Mouse (Mus musculus) hindbrain, embryonic 12.5 days (tissue): Measurements from ENCODE around the gene Cldn9. TPM values are rescaled to one million over a fixed set of nuclear protein-coding genes. Genes with fewer than 3 reads are reported as not detected.

Experiments used
- ATAC-seq: fragments of 200-750 bp; cut with Nextera tagmentation; 2 replicates; pipeline ENCODE4 v1.8.0; 2017; ENCODE audit warnings: moderate TSS enrichment; ENCODE audit not compliant: low FRiP score
- H3K27ac ChIP-seq: fragments of 300-500 bp; sonication (generic); 2 replicates; pipeline ENCODE4 v1.5.1; 2016; ENCODE audit warnings: mild to moderate bottlenecking
- H3K27me3 ChIP-seq: fragments of 300-500 bp; sonication (generic); 2 replicates; pipeline ENCODE4 v1.6.1; 2016; ENCODE audit warnings: mild to moderate bottlenecking
- H3K36me3 ChIP-seq: fragments of 300-500 bp; sonication (generic); 2 replicates; pipeline ENCODE4 v1.6.1; 2016; ENCODE audit warnings: mild to moderate bottlenecking
- H3K4me1 ChIP-seq: fragments of 300-500 bp; sonication (generic); 2 replicates; pipeline ENCODE4 v1.6.1; 2016
- H3K4me2 ChIP-seq: fragments of 300-500 bp; sonication (generic); replicated peaks from 2 replicates; pipeline ENCODE4 v1.6.1; 2016; ENCODE audit warnings: mild to moderate bottlenecking
- H3K4me3 ChIP-seq: fragments of 300-500 bp; sonication (generic); 2 replicates; pipeline ENCODE4 v1.5.1; 2016; ENCODE audit warnings: mild to moderate bottlenecking
- H3K9ac ChIP-seq: fragments of 300-500 bp; sonication (generic); 2 replicates; pipeline ENCODE4 v1.6.1; 2016; ENCODE audit warnings: mild to moderate bottlenecking, moderate library complexity
- H3K9me3 ChIP-seq: fragments of 300-500 bp; sonication (generic); replicated peaks from 2 replicates; pipeline ENCODE4 v1.6.1; 2016; ENCODE audit warnings: mild to moderate bottlenecking
- WGBS: fragments of 180-500 bp; shearing (Covaris S2); methylation state at CpG from one replicate; pipeline ENCODE4 v1.1.7; 2016; 5-methylcytosine and 5-hydroxymethylcytosine counted together
- polyA plus RNA-seq: library from polyadenylated mRNA; unstranded; fragments of >200 nt; fragmentation: Nextera tagmentation; extraction: Ambion mirVana; gene quantifications from 2 replicates; pipeline ENCODE4 v1.2.1, GENCODE M21; 2016

Gene Cldn9
- polyA plus RNA-seq, 1 experiment from 2014 or later: 14.6 TPM

- ATAC-seq: no peak
- H3K4me3 ChIP-seq: no peak overlapping the region
- H3K4me2 ChIP-seq: no peak overlapping the region
- H3K27ac ChIP-seq: no peak overlapping the region
- H3K27me3 ChIP-seq: peaks cover 18% of the 10 kb centered on the region
- H3K9me3 ChIP-seq: no peaks in the 10 kb centered on the region
- 45% methylated on average over 7 of the region's 7 CpGs for WGBS
- peaks cover 5% of the 10 kb centered on the region for H3K4me1 ChIP-seq
- H3K36me3 ChIP-seq: no peaks in the 10 kb centered on the region
- no peak overlapping the region for H3K9ac ChIP-seq
These were observed 20.9 kb upstream of the Cldn9 start for GRCm38 (mm10) chr17:23704741-23705140.

- ATAC-seq: no peak
- WGBS: 88% methylated on average over 9 of the region's 9 CpGs
These were observed 19.5 kb upstream of the Cldn9 start for GRCm38 (mm10) chr17:23703301-23703700.

GRCm38 (mm10) chr17:23700079-23700478 lies 16.3 kb upstream of the Cldn9 start:
- H3K27me3 ChIP-seq: peaks cover 43% of the 10 kb centered on the region
- H3K9ac ChIP-seq: peak overlapping the region; percentile 70
- H3K36me3 ChIP-seq: no peaks in the 10 kb centered on the region
- H3K27ac ChIP-seq: no peak overlapping the region
- peak overlapping the region; percentile 100 for H3K4me2 ChIP-seq
- 1% methylated on average over 28 of the region's 28 CpGs for WGBS
- H3K4me3 ChIP-seq: peak overlapping the region; percentile 76
- H3K4me1 ChIP-seq: peaks cover 9% of the 10 kb centered on the region
- H3K9me3 ChIP-seq: no peaks in the 10 kb centered on the region
- ATAC-seq: peak; percentile 96

More at GRCm38 (mm10) chr17:23703301-23703700, 19.5 kb upstream of the Cldn9 start:
- peaks cover 11% of the 10 kb centered on the region for H3K4me1 ChIP-seq
- H3K27ac ChIP-seq: no peak overlapping the region
- H3K4me2 ChIP-seq: no peak overlapping the region
- H3K4me3 ChIP-seq: no peak overlapping the region
- H3K9ac ChIP-seq: no peak overlapping the region
- peaks cover 31% of the 10 kb centered on the region for H3K27me3 ChIP-seq
- H3K9me3 ChIP-seq: no peaks in the 10 kb centered on the region
- no peaks in the 10 kb centered on the region for H3K36me3 ChIP-seq

GRCm38 (mm10) chr17:23699131-23700077 lies 15.6 kb upstream of the Cldn9 start:
- H3K27me3 ChIP-seq: peaks cover 43% of the 10 kb centered on the region

GRCm38 (mm10) chr17:23695801-23696200 lies 12.0 kb upstream of the Cldn9 start:
- Histone ChIP-seq H3K27ac (no peak overlapping the region), H3K4me3 (no peak overlapping the region), H3K9ac (no peak overlapping the region), H3K36me3 (no peaks in the 10 kb centered on the region), H3K9me3 (no peaks in the 10 kb centered on the region), H3K4me1 (peaks cover 6% of the 10 kb centered on the region; the same call in 1 of the 2 replicates), H3K4me2 (no peak overlapping the region), H3K27me3 (peaks cover 38% of the 10 kb centered on the region)
- no peak for ATAC-seq
- WGBS: 10% methylated on average over 3 of the region's 3 CpGs

More at GRCm38 (mm10) chr17:23699131-23700077, 15.6 kb upstream of the Cldn9 start:
- Histone ChIP-seq H3K4me1 (peaks cover 6% of the 10 kb centered on the region; the same call in 1 of the 2 replicates), H3K36me3 (no peaks in the 10 kb centered on the region), H3K4me2 (peak overlapping the region; percentile 100), H3K9me3 (no peaks in the 10 kb centered on the region), H3K9ac (peak overlapping the region; percentile 70), H3K27ac (peak overlapping the region; percentile 35; the same call in 1 of the 2 replicates), H3K4me3 (peak overlapping the region; percentile 76)
- peak; percentile 63 for ATAC-seq
- WGBS: under 1% methylated on average over 60 of the region's 101 CpGs

GRCm38 (mm10) chr17:23694491-23694890 lies 10.7 kb upstream of the Cldn9 start:
- H3K27ac ChIP-seq: no peak overlapping the region
- peaks cover 6% of the 10 kb centered on the region; the same call in 1 of the 2 replicates for H3K4me1 ChIP-seq
- H3K27me3 ChIP-seq: peaks cover 32% of the 10 kb centered on the region
- H3K36me3 ChIP-seq: no peaks in the 10 kb centered on the region
- H3K9ac ChIP-seq: no peak overlapping the region
- ATAC-seq: no peak
- WGBS: 88% methylated on average over 1 of the region's 1 CpGs
- H3K9me3 ChIP-seq: no peaks in the 10 kb centered on the region
- H3K4me2 ChIP-seq: no peak overlapping the region
- no peak overlapping the region for H3K4me3 ChIP-seq

- Histone ChIP-seq H3K4me1 (peaks cover 22% of the 10 kb centered on the region), H3K27ac (no peak overlapping the region), H3K4me2 (peak overlapping the region; percentile 26; the same call in 1 of the 2 replicates), H3K4me3 (peak overlapping the region; percentile 16), H3K9me3 (no peaks in the 10 kb centered on the region), H3K36me3 (no peaks in the 10 kb centered on the region), H3K27me3 (peaks cover 65% of the 10 kb centered on the region), H3K9ac (no peak overlapping the region; the same call in 1 of the 2 replicates)
- WGBS: 27% methylated on average over 15 of the region's 15 CpGs
- ATAC-seq: no peak; the same call in 1 of the 2 replicates
These were observed 600 bp downstream of the Cldn9 start for GRCm38 (mm10) chr17:23683226-23683625.

GRCm38 (mm10) chr17:23682530-23682929 lies 1.3 kb downstream of the Cldn9 start:
- Histone ChIP-seq H3K9ac (no peak overlapping the region), H3K27ac (no peak overlapping the region), H3K27me3 (peaks cover 70% of the 10 kb centered on the region), H3K36me3 (no peaks in the 10 kb centered on the region), H3K4me3 (peak overlapping the region; percentile 16), H3K4me2 (no peak overlapping the region; the same call in 1 of the 2 replicates), H3K4me1 (peaks cover 22% of the 10 kb centered on the region), H3K9me3 (no peaks in the 10 kb centered on the region)
- WGBS: 61% methylated on average over 3 of the region's 3 CpGs
- ATAC-seq: no peak

GRCm38 (mm10) chr17:23682092-23682491 lies 1.7 kb downstream of the Cldn9 start:
- ATAC-seq: no peak

GRCm38 (mm10) chr17:23681086-23681485 lies 2.7 kb downstream of the Cldn9 start:
- 0 out of 2 replicates have a peak overlapping the region, but pooled peaks have one; percentile 19 for H3K4me2 ChIP-seq

More at GRCm38 (mm10) chr17:23682092-23682491, 1.7 kb downstream of the Cldn9 start:
- Histone ChIP-seq H3K4me3 (0 out of 2 replicates have a peak overlapping the region, but pooled peaks have one; percentile 3), H3K27me3 (peaks cover 71% of the 10 kb centered on the region), H3K9ac (no peak overlapping the region), H3K4me1 (peaks cover 22% of the 10 kb centered on the region), H3K4me2 (no peak overlapping the region; the same call in 1 of the 2 replicates), H3K9me3 (no peaks in the 10 kb centered on the region), H3K36me3 (no peaks in the 10 kb centered on the region), H3K27ac (no peak overlapping the region)
- 60% methylated on average over 4 of the region's 4 CpGs for WGBS

GRCm38 (mm10) chr17:23680336-23680735 lies 3.5 kb downstream of the Cldn9 start:
- Histone ChIP-seq H3K27me3 (peaks cover 88% of the 10 kb centered on the region), H3K27ac (no peak overlapping the region), H3K4me1 (peaks cover 38% of the 10 kb centered on the region), H3K9ac (no peak overlapping the region), H3K36me3 (no peaks in the 10 kb centered on the region), H3K4me3 (peak overlapping the region; percentile 16; the same call in 1 of the 2 replicates), H3K9me3 (no peaks in the 10 kb centered on the region), H3K4me2 (peak overlapping the region; percentile 19; the same call in 1 of the 2 replicates)
- no peak for ATAC-seq
- WGBS: 80% methylated on average over 9 of the region's 9 CpGs

More at GRCm38 (mm10) chr17:23681086-23681485, 2.7 kb downstream of the Cldn9 start:
- Histone ChIP-seq H3K27ac (no peak overlapping the region), H3K4me3 (peak overlapping the region; percentile 16; the same call in 1 of the 2 replicates), H3K36me3 (no peaks in the 10 kb centered on the region), H3K9ac (no peak overlapping the region), H3K27me3 (peaks cover 80% of the 10 kb centered on the region), H3K4me1 (peaks cover 31% of the 10 kb centered on the region), H3K9me3 (no peaks in the 10 kb centered on the region)
- ATAC-seq: no peak
- 78% methylated on average over 10 of the region's 10 CpGs for WGBS

- Histone ChIP-seq H3K4me3 (peak within 1 kb of the TSS; percentile 16), H3K27ac (no peak within 1 kb of the TSS), H3K4me1 (peaks cover 40% of the 10 kb centered on the region), H3K9me3 (no peaks in the 10 kb centered on the region), H3K36me3 (no peaks in the 10 kb centered on the region), H3K4me2 (peak within 1 kb of the TSS; percentile 19), H3K27me3 (peaks cover 94% of the 10 kb centered on the region), H3K9ac (no peak within 1 kb of the TSS)
- ATAC-seq: no peak
- WGBS: 1% methylated on average over 37 of the region's 38 CpGs
These were observed 4.5 kb downstream of the Cldn9 start, which contains the start of gene Cldn6 for GRCm38 (mm10) chr17:23679127-23679835. Gene Cldn6 (plus strand): TSS chr17:23679249.
